Mouse (Mus musculus) testis, adult 2 months (tissue): ENCODE measurements around the gene Olfml2b. TPM values are rescaled to one million over a fixed set of nuclear protein-coding genes. Genes with fewer than 3 reads are reported as not detected.
A peak's percentile ranks its signal among the peaks of the same experiment; 100 is the strongest.

ENCODE experiments used
- H3K27ac ChIP-seq: fragments of 200-500 bp; 2 replicates; pipeline ENCODE4 v1.5.1; 2012; ENCODE audit warnings: low read depth, low read length; ENCODE audit not compliant: control insufficient read depth, insufficient read depth
- H3K27me3 ChIP-seq: fragments of 200-500 bp; 2 replicates; pipeline ENCODE4 v1.6.1; 2012; ENCODE audit warnings: mild to moderate bottlenecking, low read length, moderate library complexity; ENCODE audit not compliant: control insufficient read depth, insufficient read depth
- H3K36me3 ChIP-seq: fragments of 200-500 bp; 2 replicates; pipeline ENCODE4 v1.6.1; 2012; ENCODE audit warnings: mild to moderate bottlenecking, low read length; ENCODE audit not compliant: control insufficient read depth, insufficient read depth
- H3K4me1 ChIP-seq: fragments of 200-500 bp; 2 replicates; pipeline ENCODE4 v1.6.1; 2012; ENCODE audit warnings: low read length; ENCODE audit not compliant: control insufficient read depth, insufficient read depth
- H3K4me3 ChIP-seq: fragments of 200-500 bp; 2 replicates; pipeline ENCODE4 v1.5.1; 2012; ENCODE audit warnings: low read depth, mild to moderate bottlenecking, low read length, moderate library complexity, mixed read lengths; ENCODE audit not compliant: control insufficient read depth
- CTCF ChIP-seq: fragments of 200-500 bp; IDR thresholded peaks from 2 replicates; pipeline ENCODE4 v1.5.1; 2012; ENCODE audit warnings: low read depth, mild to moderate bottlenecking, inconsistent platforms, low read length, moderate library complexity; ENCODE audit not compliant: control insufficient read depth, insufficient read depth, insufficient replicate concordance
- POLR2A ChIP-seq: fragments of 200-500 bp; IDR thresholded peaks from 2 replicates; pipeline ENCODE4 v1.6.1; 2012; ENCODE audit warnings: low read depth, mild to moderate bottlenecking, inconsistent platforms, low read length, moderate library complexity; ENCODE audit not compliant: control insufficient read depth
- polyA plus RNA-seq: library from polyadenylated mRNA; depleted of rRNA; stranded (reverse); fragments of >200 nt; gene quantifications from 2 replicates; pipeline ENCODE4 v1.2.3, GENCODE M21; 2012; rRNA removed

Olfml2b gene
- 5.3 and 6.4 TPM in 2 replicates for polyA plus RNA-seq

- Histone ChIP-seq H3K36me3 (no peaks in the 10 kb centered on the region), H3K4me3 (peak within 1 kb of the TSS; percentile 46), H3K27me3 (no peaks in the 10 kb centered on the region), H3K27ac (peak within 1 kb of the TSS; percentile 18), H3K4me1 (no peaks in the 10 kb centered on the region)
- TF ChIP-seq POLR2A (no peak), CTCF (no peak)
These were observed at the start of gene Olfml2b for GRCm38 (mm10) chr1:170644255-170645205. Gene Olfml2b (plus strand): TSS chr1:170644532.

GRCm38 (mm10) chr1:170594575-170594974 lies 49.8 kb upstream of the Olfml2b start:
- H3K4me3 ChIP-seq, result no peak overlapping the region
- H3K4me1 ChIP-seq, result peaks cover 4% of the 10 kb centered on the region
- no peak overlapping the region for H3K27ac ChIP-seq
- TF ChIP-seq POLR2A, result no peak
- TF ChIP-seq CTCF, result no peak
- H3K27me3 ChIP-seq, result no peaks in the 10 kb centered on the region
- H3K36me3 ChIP-seq, result no peaks in the 10 kb centered on the region

- H3K27me3 ChIP-seq, result no peaks in the 10 kb centered on the region
- no peak overlapping the region for H3K27ac ChIP-seq
- H3K4me1 ChIP-seq, result no peaks in the 10 kb centered on the region
These were observed 38.9 kb upstream of the Olfml2b start for GRCm38 (mm10) chr1:170605228-170606001.

GRCm38 (mm10) chr1:170607231-170607917 lies 37.0 kb upstream of the Olfml2b start:
- no peak overlapping the region for H3K27ac ChIP-seq
- TF ChIP-seq CTCF (no peak), POLR2A (no peak)
- H3K27me3 ChIP-seq, result no peaks in the 10 kb centered on the region
- no peaks in the 10 kb centered on the region for H3K4me1 ChIP-seq
- H3K4me3 ChIP-seq, result no peak overlapping the region
- no peaks in the 10 kb centered on the region for H3K36me3 ChIP-seq

More at GRCm38 (mm10) chr1:170605228-170606001, 38.9 kb upstream of the Olfml2b start:
- TF ChIP-seq CTCF (no peak), POLR2A (no peak)
- no peaks in the 10 kb centered on the region for H3K36me3 ChIP-seq
- H3K4me3 ChIP-seq, result no peak overlapping the region

GRCm38 (mm10) chr1:170608461-170609071 lies 35.8 kb upstream of the Olfml2b start:
- H3K4me1 ChIP-seq, result peaks cover 2% of the 10 kb centered on the region; the same call in 1 of the 2 replicates

GRCm38 (mm10) chr1:170609872-170610271 lies 34.5 kb upstream of the Olfml2b start:
- Histone ChIP-seq H3K4me1 (peaks cover 2% of the 10 kb centered on the region; the same call in 1 of the 2 replicates), H3K27me3 (no peaks in the 10 kb centered on the region), H3K27ac (no peak overlapping the region), H3K4me3 (no peak overlapping the region), H3K36me3 (no peaks in the 10 kb centered on the region)
- TF ChIP-seq POLR2A, result no peak
- no peak for TF ChIP-seq CTCF

More at GRCm38 (mm10) chr1:170608461-170609071, 35.8 kb upstream of the Olfml2b start:
- Histone ChIP-seq H3K27ac (no peak overlapping the region), H3K27me3 (no peaks in the 10 kb centered on the region), H3K4me3 (no peak overlapping the region), H3K36me3 (no peaks in the 10 kb centered on the region)
- no peak for TF ChIP-seq CTCF
- TF ChIP-seq POLR2A, result no peak
